Mouse (Mus musculus): Measurements from ENCODE around the gene Nat8f5. TPM values are rescaled to one million over a fixed set of nuclear protein-coding genes. Genes with fewer than 3 reads are reported as not detected.
"Not testable (repeated sequence)": the region's sequence is repeated elsewhere in the genome, so short reads cannot be mapped to it uniquely, and the experiment has no call there.

Nat8f5 gene
- total RNA-seq, 2 experiments from 2014 or later: 0.23 TPM; not detected in 1

DNA sequence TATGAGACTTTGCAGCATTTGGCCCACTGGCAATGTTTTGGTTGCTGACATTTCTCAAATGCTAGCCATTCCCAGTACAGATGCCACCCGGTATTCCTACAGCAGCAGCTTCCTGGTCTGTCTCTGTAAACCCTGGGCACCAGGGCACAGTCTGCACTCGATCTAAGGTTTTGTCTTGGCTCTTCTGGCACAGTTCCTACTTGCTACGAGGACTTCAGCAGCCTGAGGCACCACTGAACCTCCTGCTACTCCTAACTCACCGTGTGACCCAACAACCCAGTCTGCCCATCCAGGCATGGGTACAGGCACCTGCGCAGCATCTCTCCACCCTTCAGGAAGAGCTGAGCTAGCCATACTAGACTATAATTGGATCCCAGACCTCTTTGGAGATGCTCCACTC, 15.3 kb upstream of the Nat8f5 start:
- not testable (repeated sequence) for DNase-seq

DNA sequence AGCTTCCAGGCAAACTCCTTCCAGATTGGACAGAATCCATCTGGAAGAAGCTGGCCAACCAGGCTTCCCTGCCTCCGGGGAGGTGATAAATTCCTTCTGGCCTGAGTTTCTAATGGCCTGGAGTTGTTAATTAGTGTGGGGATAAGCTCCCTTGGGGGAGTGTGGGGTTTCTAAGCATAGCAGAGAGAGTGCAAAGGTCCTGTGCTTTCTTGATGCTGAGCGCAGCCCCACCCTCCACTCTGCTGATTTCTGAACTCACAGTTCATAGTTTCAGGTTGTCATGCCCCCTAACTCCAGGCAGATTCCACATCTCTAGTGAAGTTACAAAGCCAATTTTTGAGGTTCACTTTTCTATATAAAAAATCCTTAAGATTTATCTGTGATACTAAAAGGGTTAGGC, 14.3 kb upstream of the Nat8f5 start:
- DNase-seq: not testable (repeated sequence)

DNA sequence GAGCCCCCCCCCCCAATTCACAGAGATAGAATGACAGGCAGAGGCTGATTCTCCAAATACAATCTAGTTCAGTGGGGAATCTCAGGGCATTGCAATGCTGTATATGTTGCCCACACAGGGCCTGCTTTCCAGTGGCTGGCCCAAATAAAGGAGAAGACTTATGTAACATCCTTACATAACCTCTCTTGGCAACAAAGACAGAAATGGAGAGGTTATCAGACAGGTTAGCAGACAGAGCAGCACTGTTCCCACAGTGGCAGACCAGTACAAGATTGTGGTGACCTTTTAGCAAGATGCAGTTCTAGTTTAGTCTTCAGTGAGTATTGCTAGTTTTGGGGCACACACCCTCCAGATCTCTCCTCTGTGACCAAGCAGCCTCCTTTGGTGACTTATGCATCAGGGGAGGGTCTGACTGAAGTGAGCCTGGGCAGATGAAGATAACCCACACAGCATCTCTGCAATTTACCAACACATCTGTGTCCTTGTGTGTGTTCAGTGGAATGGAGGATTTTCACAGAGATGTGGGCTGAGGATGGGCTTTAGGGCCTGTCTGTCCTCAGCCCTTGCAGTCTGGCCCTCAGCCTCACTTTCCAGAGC, 13.8 kb upstream of the Nat8f5 start:
- DNase-seq: not testable (repeated sequence)

DNA sequence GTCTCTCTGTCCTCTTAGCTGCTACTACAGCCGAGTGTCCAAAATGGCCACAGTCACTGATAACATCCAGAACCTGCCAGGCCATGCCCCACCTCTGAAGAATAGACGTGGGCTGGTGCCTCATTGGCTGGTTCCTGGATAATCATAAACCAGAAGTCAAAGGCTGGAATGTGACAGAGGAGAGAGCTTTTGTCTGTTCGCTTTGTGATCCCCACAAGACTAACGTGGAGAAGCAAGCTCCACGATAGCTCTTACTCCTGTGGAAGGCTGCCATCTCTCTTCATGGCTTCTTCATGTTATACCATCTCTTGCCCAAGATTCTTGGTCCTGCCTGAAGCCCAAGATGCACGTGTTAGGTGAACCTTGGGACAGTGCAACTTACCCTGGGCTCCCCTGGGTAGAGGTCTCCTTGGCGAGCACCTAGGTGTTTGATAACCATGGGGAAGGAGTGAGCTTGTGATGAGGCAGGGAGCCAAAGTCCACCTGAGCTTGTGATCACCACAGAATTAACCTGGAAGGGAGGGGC, 11.1 kb upstream of the Nat8f5 start, which contains the start of gene Nat8:
Nat8 (minus strand) TSS at position 287 of the 526 bp plus-strand sequence.
- no peak for DNase-seq

DNA sequence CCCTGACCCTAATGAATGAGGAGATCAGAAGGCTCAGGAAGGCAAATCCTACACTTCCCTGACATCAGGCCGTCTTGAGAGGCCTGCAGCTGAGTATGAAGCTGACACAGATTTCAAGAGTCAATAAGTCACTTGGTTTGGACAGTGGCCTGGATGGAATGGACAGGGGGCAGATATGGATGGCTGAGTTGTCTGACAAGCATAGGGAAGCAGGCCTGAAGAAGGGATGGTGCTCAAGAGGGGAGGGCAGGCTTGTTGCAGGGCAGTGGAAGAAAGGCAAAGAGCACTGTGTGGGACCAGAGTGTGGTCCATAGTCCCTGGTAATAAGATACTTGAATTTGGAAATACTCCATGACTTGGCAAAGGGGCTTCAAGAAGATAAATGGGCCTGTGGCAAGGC, 8.7 kb upstream of the Nat8f5 start:
- DNase-seq: no peak

DNA sequence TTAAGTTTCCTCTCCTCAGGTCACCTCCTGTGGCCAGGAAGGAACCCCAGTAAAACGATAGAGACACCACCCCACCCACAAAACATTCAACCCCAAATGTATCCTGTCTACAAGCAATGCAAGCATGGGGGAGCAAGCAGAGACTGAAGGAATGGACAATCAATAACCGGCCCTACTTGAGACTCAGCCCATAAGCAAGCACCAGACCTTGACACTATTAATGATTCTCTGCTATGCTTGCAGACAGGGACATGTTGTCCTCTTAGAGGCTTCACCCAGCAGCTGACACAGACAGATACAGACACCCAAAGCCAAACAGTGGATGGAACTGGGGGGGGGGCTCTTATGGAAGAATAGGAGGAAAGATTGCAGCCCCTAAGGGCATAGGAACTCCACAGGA, 5.1 kb upstream of the Nat8f5 start:
- no peak for DNase-seq

DNA sequence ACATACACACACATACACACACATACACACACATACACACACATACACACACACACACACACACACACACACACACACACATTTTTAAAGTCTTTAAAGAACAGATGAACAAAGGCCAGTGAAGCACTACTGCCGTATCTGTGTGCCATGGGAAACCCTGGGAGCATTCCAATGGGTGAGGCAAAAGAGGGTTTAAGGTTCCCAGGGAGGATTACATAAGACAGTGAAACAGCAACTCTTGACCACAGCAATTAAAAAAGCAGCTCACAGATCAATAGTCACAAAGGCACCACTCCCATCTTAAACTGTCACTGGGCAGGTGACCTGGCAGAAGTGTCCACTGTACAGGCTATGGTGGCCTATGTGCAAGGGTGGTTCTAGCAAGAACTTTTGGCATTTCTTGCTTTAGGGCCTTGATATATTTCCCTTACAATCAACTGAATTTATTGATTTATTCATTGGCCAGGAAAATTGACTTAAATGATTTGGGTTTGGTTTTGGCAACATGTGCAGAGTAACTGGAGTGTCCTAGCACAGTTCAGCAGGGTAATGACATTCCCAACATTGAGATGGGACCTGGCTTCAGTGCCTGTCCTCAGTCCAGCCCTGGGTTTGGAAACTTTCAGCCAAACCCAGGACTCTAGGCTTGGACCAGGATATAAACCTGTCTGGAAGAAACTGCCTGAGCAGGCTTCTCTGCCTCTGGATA, 2.8 kb upstream of the Nat8f5 start:
- no peak for DNase-seq

DNA sequence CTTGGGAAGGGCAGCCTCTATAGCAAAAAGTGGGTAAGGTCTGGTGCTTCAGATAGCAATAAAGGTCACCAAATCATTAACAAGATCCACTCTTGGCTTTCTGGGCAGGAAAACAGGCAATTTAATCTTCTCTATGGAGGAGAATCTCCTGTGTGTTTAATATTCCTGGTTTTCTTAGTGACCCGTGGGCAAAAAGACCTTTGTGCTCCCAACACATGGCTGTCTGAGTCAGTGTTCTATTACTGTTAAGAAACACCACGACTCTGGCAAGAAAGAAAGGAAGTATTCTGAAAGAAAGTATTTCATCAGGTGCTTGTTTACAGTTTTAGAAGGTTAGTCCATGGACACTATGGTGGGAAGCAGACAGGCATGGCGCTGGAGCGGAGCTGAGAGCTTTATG, 1.5 kb upstream of the Nat8f5 start:
- DNase-seq: no peak

DNA sequence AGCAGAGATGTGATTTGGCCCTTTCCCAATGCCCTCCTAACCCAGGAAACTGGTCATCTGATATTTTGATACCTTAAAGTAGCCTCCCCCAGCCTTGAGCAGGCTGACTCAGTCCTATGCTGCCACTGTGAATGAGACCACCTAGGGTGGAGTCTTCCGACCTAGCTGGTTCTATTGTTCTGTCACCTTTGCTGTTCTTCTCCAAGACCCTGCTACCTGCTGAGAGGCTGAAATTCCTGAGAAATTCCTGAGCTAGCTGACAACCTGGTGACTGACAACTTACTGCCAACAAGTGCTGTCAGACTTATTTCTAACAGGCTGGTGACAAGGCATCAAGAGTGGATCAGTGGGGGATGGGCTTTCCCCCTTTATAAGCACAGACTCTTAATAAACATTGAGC, 2.4 kb downstream of the Nat8f5 start:
- DNase-seq: no peak

DNA sequence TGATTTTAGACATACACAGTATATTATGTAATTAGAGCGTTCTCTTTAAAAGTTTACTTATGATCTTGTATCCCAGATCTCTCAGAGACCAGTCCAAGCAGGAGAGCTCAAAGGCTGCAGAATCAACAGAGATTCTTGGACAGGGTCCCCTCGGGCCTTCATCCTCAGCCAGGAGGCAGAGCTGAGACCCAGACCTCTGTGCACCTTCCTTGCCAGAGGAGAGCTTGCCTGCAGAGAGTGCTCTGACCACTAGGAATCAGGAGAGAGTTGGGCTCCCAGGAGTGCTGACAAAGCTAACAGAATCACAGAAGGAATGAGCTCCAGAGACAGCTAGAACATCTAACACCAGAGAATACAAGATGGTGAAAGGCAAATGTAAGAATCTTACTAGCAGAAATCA, 7.4 kb downstream of the Nat8f5 start:
- no peak for DNase-seq

DNA sequence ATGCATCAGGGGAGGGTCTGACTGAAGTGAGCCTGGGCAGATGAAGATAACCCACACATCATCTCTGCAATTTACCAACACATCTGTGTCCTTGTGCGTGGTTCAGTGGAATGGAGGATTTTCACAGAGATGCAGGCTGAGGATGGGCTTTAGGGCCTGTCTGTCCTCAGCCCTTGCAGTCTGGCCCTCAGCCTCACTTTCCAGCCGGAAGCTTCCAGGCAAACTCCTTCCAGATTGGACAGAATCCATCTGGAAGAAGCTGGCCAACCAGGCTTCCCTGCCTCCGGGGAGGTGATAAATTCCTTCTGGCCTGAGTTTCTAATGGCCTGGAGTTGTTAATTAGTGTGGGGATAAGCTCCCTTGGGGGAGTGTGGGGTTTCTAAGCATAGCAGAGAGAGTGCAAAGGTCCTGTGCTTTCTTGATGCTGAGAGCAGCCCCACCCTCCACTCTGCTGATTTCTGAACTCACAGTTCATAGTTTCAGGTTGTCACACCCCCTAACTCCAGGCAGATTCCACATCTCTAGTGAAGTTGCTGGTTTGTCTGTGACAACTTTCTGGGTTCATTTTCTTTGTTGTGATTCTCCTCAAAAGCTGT, 9.7 kb downstream of the Nat8f5 start:
- not testable (repeated sequence) for DNase-seq

DNA sequence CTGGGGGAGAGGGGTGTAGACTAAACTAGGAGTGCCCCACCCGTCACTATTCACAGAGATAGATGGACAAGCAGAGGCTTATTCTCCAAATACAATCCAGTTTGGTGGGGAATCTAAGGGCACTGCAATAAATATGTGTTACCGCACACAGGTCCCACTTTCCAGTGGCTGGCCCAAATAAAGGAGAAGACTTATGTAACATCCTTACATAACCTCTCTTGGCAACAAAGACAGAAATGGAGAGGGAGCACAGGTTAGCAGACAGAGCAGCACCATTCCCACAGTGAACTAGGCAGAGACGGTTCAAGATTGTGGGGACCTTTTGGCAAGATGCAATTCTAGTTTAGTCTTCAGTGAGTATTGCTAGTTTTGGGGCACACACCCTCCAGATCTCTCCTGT, 10.3 kb downstream of the Nat8f5 start:
- DNase-seq: not testable (repeated sequence)

DNA sequence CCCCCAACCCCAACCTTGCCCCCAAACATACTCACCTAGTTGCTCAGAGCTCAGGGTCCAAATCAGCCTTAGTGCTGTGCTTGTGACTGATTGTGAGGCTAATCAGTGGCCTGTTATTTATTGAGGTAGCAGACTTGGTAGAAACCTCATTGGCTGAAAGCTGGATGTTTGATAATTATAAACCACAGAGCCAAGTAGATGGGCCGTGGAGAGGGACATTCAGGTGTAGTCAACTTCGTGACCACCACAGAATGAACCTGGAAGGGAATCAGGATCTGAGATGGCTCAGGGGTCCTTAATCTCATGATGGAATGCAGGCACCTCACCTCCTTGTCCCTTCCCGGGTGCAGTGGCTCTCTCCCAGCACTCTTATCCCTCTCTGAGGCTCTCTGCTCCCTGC, 11.0 kb downstream of the Nat8f5 start:
- DNase-seq: not testable (repeated sequence)

DNA sequence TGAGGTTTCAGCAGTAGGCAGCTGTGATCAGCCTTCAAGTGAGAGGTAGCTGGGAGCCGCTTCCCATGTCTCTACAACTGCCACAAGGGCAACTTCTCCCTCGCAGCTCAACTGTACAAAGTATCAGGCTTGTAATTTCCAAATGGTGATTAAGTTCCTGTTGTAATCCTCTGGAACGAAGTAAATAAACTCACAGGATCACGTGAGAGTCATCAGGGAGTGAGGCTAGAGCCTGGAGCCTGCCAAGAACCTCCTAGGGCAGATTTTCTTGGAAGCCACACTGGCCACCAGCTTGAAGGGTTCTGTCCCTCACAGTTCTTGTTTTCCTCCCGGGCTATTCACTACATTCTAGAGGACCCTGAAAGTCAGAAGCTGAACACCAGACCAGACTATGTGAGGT, 17.6 kb downstream of the Nat8f5 start:
- DNase-seq: not testable (repeated sequence)

Small RNA genes lying within 50 kb of the gene (microRNA-seq; reads per million reads assigned to microRNA genes)
- 0 reads per million in 2 experiments for gene Mir6375

Other genes starting within 250 kb of the Nat8f5 start
- gene Alms1, start 233.4 kb downstream of the Nat8f5 start, total RNA-seq (2021): 1 to 10 TPM; 2.1 to 3.3 TPM
- under 1 TPM; 0.25 to 0.38 TPM for gene Nat8f7, start 107.8 kb downstream of the Nat8f5 start, total RNA-seq (2021)
- under 1 TPM; 0.25 to 0.26 TPM for gene Nat8f3, start 55.2 kb downstream of the Nat8f5 start, total RNA-seq (2021)
- gene Nat8f6, start within 50 bp of the Nat8f5 start, total RNA-seq (2021): under 1 TPM in 1 of 2 experiments, not detected in 1; 0.21 TPM
- gene Nat8, start 11.1 kb upstream of the Nat8f5 start, total RNA-seq (2021): not detected
- under 1 TPM; 0.35 to 0.36 TPM for gene Nat8f2, start 48.2 kb upstream of the Nat8f5 start, total RNA-seq (2021)
- 1 to 10 TPM; 1.2 to 1.4 TPM for gene Nat8f4, start 83.9 kb upstream of the Nat8f5 start, total RNA-seq (2021)
- gene Tprkb, start 90.9 kb upstream of the Nat8f5 start, total RNA-seq (2021): 10 to 100 TPM; 22.4 to 23.3 TPM
- 1 to 10 TPM; 2.5 TPM for gene Nat8f1, start 94.7 kb upstream of the Nat8f5 start, total RNA-seq (2021)
- 10 to 100 TPM; 49.0 to 63.7 TPM for gene Dusp11, start 140.7 kb upstream of the Nat8f5 start, total RNA-seq (2021)
- not detected for gene Figla, start 195.2 kb upstream of the Nat8f5 start, total RNA-seq (2021)
- gene Add2, start 207.7 kb upstream of the Nat8f5 start, total RNA-seq (2021): 1 to 10 TPM in 1 of 2 experiments, under 1 TPM in 1; 0.68 to 1.9 TPM